Mouse (Mus musculus): Measurements from ENCODE around the gene Siah3. TPM values are rescaled to one million over a fixed set of nuclear protein-coding genes. Genes with fewer than 3 reads are reported as not detected.
A peak's percentile ranks its signal among the peaks of the same experiment; 100 is the strongest.

Gene Siah3
- 0.06 and 0.24 TPM in 2 replicates for polyA plus RNA-seq (2015; fragmentation: Nextera tagmentation; extraction: Ambion mirVana)

- ATAC-seq: peak; percentile 20; the same call in 1 of the 2 replicates
- no peaks in the 10 kb centered on the region for H3K36me3 ChIP-seq
- H3K27ac ChIP-seq: no peak within 1 kb of the TSS
- peak within 1 kb of the TSS; percentile 70 for H3K4me2 ChIP-seq (replicated peaks)
- no peaks in the 10 kb centered on the region for H3K9me3 ChIP-seq
- peaks cover 20% of the 10 kb centered on the region for H3K27me3 ChIP-seq (replicated peaks)
- WGBS: 14% methylated on average over 18 of the region's 18 CpGs
- peak within 1 kb of the TSS; percentile 31 for H3K4me3 ChIP-seq (replicated peaks)
- no peak within 1 kb of the TSS for H3K9ac ChIP-seq
- H3K4me1 ChIP-seq (replicated peaks): peaks cover 16% of the 10 kb centered on the region; the same call in 1 of the 2 replicates
Measured at GRCm38 (mm10) chr14:75455743-75456421, at the start of gene Siah3. Gene Siah3 (plus strand): TSS chr14:75455982.

DNA sequence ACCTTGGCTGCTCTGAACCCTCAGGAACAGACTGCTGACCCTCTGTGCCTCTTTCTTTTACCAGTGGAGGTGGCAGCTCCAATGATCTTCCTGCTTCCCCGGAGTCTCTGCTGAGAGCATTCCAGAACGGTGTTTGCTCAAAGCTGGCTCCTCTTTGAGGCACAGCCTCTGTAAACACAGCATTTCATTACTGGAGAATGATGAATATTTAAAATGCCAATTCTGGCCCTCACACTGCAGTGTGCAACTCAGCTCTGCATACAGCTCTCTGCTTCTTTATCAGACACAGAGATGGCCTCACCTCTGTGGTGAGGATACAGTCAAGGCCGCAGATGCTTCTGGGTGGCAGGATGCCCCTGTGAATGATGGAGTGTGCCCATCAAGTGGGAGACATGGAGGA is 46.0 kb upstream of the Siah3 start:
- no peak overlapping the region for H3K27ac ChIP-seq
- 49% methylated on average over 3 of the region's 3 CpGs for WGBS

DNA sequence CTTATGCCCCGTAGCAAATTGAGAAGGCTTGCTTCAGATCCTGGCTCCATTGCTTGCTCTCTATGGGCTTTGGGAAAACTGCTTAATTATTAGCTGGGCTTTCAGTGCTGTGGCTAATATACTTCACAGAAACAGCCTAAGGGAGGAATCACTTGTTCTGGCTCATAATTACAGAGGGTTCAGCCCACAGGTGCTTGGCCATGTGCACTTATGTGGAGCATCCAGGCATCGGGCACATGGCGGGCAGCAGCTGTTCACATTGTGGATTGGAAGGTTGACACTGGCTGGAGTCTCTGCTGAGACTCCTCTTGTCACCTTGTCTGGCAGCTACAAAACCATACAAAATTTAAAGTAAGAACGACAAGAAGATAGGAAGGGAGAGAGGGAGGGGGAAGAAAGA is 45.4 kb upstream of the Siah3 start:
- H3K4me2 ChIP-seq (replicated peaks): no peak overlapping the region
- WGBS: 88% methylated on average over 4 of the region's 4 CpGs
- H3K27ac ChIP-seq: no peak overlapping the region
- no peak for ATAC-seq
- H3K4me3 ChIP-seq (replicated peaks): no peak overlapping the region
- H3K27me3 ChIP-seq (replicated peaks): no peaks in the 10 kb centered on the region
- H3K9ac ChIP-seq: no peak overlapping the region
- H3K9me3 ChIP-seq: no peaks in the 10 kb centered on the region
- H3K36me3 ChIP-seq: no peaks in the 10 kb centered on the region
- H3K4me1 ChIP-seq (replicated peaks): no peaks in the 10 kb centered on the region

More for the DNA sequence above, 46.0 kb upstream of the Siah3 start:
- no peak overlapping the region for H3K4me3 ChIP-seq (replicated peaks)
- no peaks in the 10 kb centered on the region for H3K4me1 ChIP-seq (replicated peaks)
- no peak for ATAC-seq
- H3K9ac ChIP-seq: no peak overlapping the region
- no peaks in the 10 kb centered on the region for H3K27me3 ChIP-seq (replicated peaks)
- H3K4me2 ChIP-seq (replicated peaks): no peak overlapping the region
- no peaks in the 10 kb centered on the region for H3K9me3 ChIP-seq
- no peaks in the 10 kb centered on the region for H3K36me3 ChIP-seq

DNA sequence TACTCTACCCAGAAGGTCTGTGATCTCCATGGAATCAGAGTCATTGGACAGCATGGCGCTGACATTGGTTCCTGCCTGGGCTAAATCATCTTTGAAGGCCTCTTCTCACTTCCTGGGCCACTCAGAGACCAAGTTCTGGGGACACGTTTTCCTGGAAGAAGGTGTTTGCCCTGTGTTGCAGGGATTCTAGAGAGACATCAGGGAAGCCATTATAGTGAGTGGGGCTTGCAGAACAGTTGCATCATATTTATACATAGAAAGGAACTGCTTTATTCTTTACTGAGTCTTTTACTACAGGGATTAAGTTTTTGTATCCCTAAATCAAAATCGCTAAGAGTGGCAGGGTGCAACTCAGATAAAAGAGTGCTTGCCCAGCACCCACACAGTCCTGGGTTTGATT is 37.1 kb upstream of the Siah3 start:
- H3K36me3 ChIP-seq: no peaks in the 10 kb centered on the region
- no peaks in the 10 kb centered on the region for H3K4me1 ChIP-seq (replicated peaks)
- no peaks in the 10 kb centered on the region for H3K27me3 ChIP-seq (replicated peaks)
- WGBS: 74% methylated on average over 3 of the region's 3 CpGs
- H3K4me3 ChIP-seq (replicated peaks): no peak overlapping the region
- H3K4me2 ChIP-seq (replicated peaks): no peak overlapping the region
- H3K9ac ChIP-seq: no peak overlapping the region
- H3K9me3 ChIP-seq: no peaks in the 10 kb centered on the region
- H3K27ac ChIP-seq: no peak overlapping the region
- no peak for ATAC-seq

DNA sequence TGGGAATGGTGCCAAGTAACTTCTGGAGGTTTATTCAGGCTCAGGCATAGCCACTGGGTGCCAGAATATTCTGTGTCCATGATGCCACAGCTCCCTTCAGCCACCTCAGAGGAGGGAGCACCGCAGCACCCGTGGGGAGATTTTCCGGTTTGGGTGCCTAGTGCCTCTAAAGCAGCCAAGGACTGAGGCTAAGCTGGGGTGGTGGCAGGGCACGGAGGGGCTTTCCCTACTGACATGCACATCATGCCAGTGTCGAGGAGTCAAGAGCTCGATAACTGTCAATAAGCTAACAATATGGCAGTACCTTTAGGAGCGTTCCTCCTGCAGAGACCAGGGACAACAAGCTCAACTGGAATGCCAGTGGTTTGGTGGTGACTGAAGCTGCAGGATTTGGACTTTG is 35.9 kb upstream of the Siah3 start:
- H3K4me3 ChIP-seq (replicated peaks): no peak overlapping the region
- H3K9ac ChIP-seq: no peak overlapping the region
- no peak overlapping the region for H3K27ac ChIP-seq
- WGBS: 91% methylated on average over 7 of the region's 7 CpGs
- ATAC-seq: no peak
- H3K36me3 ChIP-seq: no peaks in the 10 kb centered on the region
- no peaks in the 10 kb centered on the region for H3K4me1 ChIP-seq (replicated peaks)
- no peaks in the 10 kb centered on the region for H3K9me3 ChIP-seq
- H3K4me2 ChIP-seq (replicated peaks): no peak overlapping the region
- no peaks in the 10 kb centered on the region for H3K27me3 ChIP-seq (replicated peaks)

DNA sequence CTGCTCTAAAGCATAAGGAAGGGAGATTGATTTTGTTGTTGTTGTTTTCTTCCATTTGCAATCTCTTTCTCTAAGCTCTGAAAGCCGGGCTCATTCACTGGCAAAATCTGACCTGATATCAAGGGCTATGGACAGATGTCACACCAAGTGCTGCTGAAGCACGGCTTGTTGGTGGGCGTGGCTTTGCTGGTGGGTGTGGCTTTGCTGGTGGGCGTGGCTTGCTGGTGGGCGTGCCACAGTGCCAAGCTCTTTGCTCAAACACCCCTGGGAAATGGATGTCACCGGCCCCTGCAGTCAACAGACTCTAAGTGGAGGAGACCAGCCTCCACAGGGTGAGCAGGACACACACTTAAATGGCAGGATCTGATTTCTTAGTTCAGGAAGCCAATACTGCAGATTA is 35.0 kb upstream of the Siah3 start:
- H3K4me1 ChIP-seq (replicated peaks): no peaks in the 10 kb centered on the region
- WGBS: 55% methylated on average over 6 of the region's 6 CpGs
- H3K4me2 ChIP-seq (replicated peaks): no peak overlapping the region
- H3K4me3 ChIP-seq (replicated peaks): no peak overlapping the region
- no peak for ATAC-seq
- H3K27ac ChIP-seq: no peak overlapping the region
- no peaks in the 10 kb centered on the region for H3K36me3 ChIP-seq
- no peaks in the 10 kb centered on the region for H3K9me3 ChIP-seq
- no peaks in the 10 kb centered on the region for H3K27me3 ChIP-seq (replicated peaks)
- H3K9ac ChIP-seq: no peak overlapping the region

DNA sequence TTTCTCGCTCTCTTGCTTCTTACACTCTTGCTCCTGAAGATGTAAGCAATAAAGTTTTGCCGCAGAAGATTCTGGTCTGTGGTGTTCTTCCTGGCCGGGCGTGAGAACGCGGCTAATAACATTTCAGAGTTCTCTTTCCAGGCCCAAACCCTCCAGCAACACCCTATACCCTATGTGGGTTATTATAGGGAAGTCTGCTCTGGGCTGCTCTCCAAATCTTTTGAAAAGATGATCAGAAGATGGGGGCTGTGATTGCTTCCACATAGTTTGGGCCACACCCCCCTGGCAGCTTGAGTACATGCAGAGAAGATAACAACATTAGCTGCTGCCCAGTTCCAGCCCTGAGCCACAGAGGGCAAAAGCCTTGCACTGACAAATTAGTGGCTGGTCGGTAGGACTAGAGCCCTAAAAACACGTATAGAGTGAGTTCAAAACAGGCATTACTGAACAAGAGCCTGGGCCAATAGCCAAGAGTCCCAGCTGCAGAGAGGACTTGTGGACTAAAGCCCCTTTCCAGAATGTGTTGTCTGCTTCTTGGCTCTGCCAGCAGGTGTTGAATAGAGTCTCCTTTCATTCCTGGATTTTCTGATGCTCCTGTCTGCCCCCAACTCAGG is 24.5 kb upstream of the Siah3 start:
- Histone ChIP-seq H3K27ac (no peak overlapping the region), H3K4me1 (replicated peaks) (no peaks in the 10 kb centered on the region), H3K36me3 (no peaks in the 10 kb centered on the region), H3K9me3 (no peaks in the 10 kb centered on the region), H3K27me3 (replicated peaks) (no peaks in the 10 kb centered on the region), H3K9ac (no peak overlapping the region), H3K4me3 (replicated peaks) (no peak overlapping the region), H3K4me2 (replicated peaks) (no peak overlapping the region)
- 88% methylated on average over 7 of the region's 8 CpGs for WGBS
- no peak for ATAC-seq

- no peaks in the 10 kb centered on the region for H3K27me3 ChIP-seq (replicated peaks)
- no peak overlapping the region for H3K4me2 ChIP-seq (replicated peaks)
- no peaks in the 10 kb centered on the region for H3K9me3 ChIP-seq
- no peak overlapping the region for H3K27ac ChIP-seq
- no peak for ATAC-seq
- no peaks in the 10 kb centered on the region for H3K36me3 ChIP-seq
- H3K4me1 ChIP-seq (replicated peaks): no peaks in the 10 kb centered on the region
- WGBS: 70% methylated on average over 10 of the region's 10 CpGs
- H3K9ac ChIP-seq: no peak overlapping the region
- H3K4me3 ChIP-seq (replicated peaks): no peak overlapping the region
Measured at GRCm38 (mm10) chr14:75432850-75433249, 22.9 kb upstream of the Siah3 start.

- ATAC-seq: no peak
- H3K4me1 ChIP-seq (replicated peaks): no peaks in the 10 kb centered on the region
- H3K4me2 ChIP-seq (replicated peaks): no peak overlapping the region
- no peaks in the 10 kb centered on the region for H3K9me3 ChIP-seq
- H3K27me3 ChIP-seq (replicated peaks): no peaks in the 10 kb centered on the region
- WGBS: 57% methylated on average over 10 of the region's 10 CpGs
- H3K27ac ChIP-seq: no peak overlapping the region
- no peaks in the 10 kb centered on the region for H3K36me3 ChIP-seq
- no peak overlapping the region for H3K4me3 ChIP-seq (replicated peaks)
- no peak overlapping the region for H3K9ac ChIP-seq
Measured at GRCm38 (mm10) chr14:75434576-75434975, 21.2 kb upstream of the Siah3 start.

DNA sequence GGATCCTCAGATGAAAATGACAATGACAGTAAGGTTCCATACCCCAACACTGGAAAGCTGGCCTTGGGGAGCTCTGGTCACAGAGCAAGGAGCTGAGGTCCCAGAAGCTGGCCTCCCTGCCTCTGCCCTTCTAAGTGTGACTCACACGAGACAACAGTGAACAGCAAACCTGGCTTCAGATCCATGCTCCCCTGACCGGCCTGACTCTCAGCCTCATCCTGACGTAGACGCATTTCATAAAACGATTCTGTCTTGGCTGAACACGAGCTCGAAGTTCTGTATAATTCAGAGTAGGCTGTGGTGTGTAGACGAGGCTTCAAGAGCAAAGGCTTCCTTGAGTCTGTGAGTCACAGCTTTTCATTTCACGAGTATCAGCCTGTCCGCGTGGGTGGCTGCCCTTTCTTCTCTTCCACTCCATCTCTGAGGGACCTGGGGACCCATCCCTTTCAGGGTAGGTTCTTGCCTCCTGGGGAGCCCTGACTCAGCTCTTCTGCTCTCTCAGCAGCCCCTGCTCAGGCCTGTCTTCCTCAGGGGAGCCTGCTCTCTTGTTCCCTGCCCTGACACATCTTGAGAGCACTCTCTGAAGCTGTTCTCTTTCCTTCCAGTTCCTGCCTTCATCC is 11.2 kb upstream of the Siah3 start:
- Histone ChIP-seq H3K36me3 (no peaks in the 10 kb centered on the region), H3K4me2 (replicated peaks) (no peak overlapping the region), H3K9ac (no peak overlapping the region), H3K27me3 (replicated peaks) (no peaks in the 10 kb centered on the region), H3K27ac (no peak overlapping the region), H3K9me3 (no peaks in the 10 kb centered on the region), H3K4me3 (replicated peaks) (no peak overlapping the region), H3K4me1 (replicated peaks) (0 out of 2 replicates have a peak, but pooled peaks cover 3% of the 10 kb centered on the region)
- WGBS: 73% methylated on average over 11 of the region's 11 CpGs
- ATAC-seq: no peak

DNA sequence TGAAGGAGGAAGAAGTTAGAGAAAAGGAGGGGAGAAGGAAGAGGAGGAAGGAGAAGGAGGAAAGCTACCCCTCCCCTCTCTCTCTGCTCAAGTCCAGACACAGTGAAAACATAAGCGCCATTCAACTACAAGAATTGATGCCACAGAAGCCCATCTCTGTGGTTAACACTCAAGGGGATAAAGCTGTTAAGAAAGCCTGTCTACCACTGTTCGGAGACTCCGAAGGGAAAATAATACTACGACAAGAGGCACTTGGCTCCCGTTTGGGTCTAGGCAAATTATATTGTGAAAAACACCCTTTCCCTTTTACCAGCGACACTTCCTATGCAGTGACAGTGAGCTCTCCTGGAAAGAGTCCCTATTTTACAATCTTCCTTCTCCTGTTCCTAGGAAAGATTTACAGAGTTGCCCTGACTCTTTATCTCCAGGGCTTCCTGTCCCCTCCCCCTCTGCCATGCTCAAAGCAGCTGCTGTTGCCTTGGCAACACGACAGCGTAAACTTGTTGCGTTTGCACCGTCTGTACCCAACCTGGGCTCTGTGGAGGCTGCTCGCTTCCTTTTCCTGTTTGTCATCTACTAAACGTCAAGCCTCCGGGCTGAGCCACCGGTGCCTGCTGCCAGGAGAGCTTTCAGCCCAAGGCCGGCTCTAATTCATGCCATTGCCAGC is 10.4 kb upstream of the Siah3 start:
- peak overlapping the region; percentile 67 for H3K4me2 ChIP-seq (replicated peaks)
- no peak overlapping the region for H3K27ac ChIP-seq
- H3K9ac ChIP-seq: 0 out of 2 replicates have a peak overlapping the region, but pooled peaks have one; percentile 1

DNA sequence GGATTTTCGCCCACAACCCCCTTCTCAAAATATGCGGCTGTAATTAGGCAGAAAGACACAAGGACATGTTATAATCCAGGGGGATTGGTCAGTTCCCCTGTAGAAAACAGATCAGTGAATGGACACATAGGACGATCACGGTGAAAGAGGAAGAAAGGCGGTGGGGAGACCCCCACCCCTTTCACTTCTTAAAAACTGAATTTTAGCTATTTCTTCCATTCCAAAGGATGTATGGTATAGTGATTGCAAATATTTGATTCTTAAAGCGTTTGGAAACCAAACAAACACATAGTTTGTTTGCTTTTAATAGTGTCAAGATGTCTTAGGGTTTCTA is 9.9 kb upstream of the Siah3 start:
- H3K4me3 ChIP-seq (replicated peaks): peak overlapping the region; percentile 26
- 0 out of 2 replicates have a peak overlapping the region, but pooled peaks have one; percentile 1 for H3K9ac ChIP-seq
- 0 out of 2 replicates have a peak, but pooled peaks cover 3% of the 10 kb centered on the region for H3K4me1 ChIP-seq (replicated peaks)
- H3K27me3 ChIP-seq (replicated peaks): no peaks in the 10 kb centered on the region
- ATAC-seq: peak; percentile 31; the same call in 1 of the 2 replicates
- H3K4me2 ChIP-seq (replicated peaks): peak overlapping the region; percentile 67
- H3K9me3 ChIP-seq: no peaks in the 10 kb centered on the region
- H3K36me3 ChIP-seq: no peaks in the 10 kb centered on the region
- H3K27ac ChIP-seq: no peak overlapping the region
- WGBS: 31% methylated on average over 6 of the region's 6 CpGs

More for the DNA sequence above, 10.4 kb upstream of the Siah3 start:
- no peaks in the 10 kb centered on the region for H3K27me3 ChIP-seq (replicated peaks)
- H3K4me1 ChIP-seq (replicated peaks): 0 out of 2 replicates have a peak, but pooled peaks cover 3% of the 10 kb centered on the region
- 6% methylated on average over 15 of the region's 15 CpGs for WGBS
- H3K9me3 ChIP-seq: no peaks in the 10 kb centered on the region
- no peaks in the 10 kb centered on the region for H3K36me3 ChIP-seq
- ATAC-seq: peak; percentile 88
- H3K4me3 ChIP-seq (replicated peaks): peak overlapping the region; percentile 26
